8 mouse cellular contexts compared by ENCODE assay signal in genomic region chr11:76469311-76469998, GRCm38 (mm10).
DNase-seq lines count a peak whose midpoint lies in the region; ATAC-seq and TF ChIP-seq lines count a peak whose summit lies in the region.

No protein-coding gene starts in this region.

- H3K27ac ChIP-seq in heart, embryonic 11.5 days (ENCODE audit: low read depth, low read length), result peak overlapping the region; percentile 37; the same call in 1 of the 2 replicates
- no peak overlapping the region for H3K27ac ChIP-seq in testis, adult 2 months (ENCODE audit: control insufficient read depth, insufficient read depth, low read depth, low read length)
- H3K27ac ChIP-seq in intestine, embryonic 16.5 days (ENCODE audit: low read length), result 0 out of 2 replicates have a peak overlapping the region, but pooled peaks have one; percentile 24

- no peak for TF ChIP-seq POLR2A in testis, adult 2 months (IDR thresholded peaks at IDR 0.05; ENCODE audit: control insufficient read depth, low read depth, low read length)

- intact Hi-C loops in heart, postnatal 10 days (cut with DNase I), result no loop called here

- H3K9ac ChIP-seq in heart, embryonic 11.5 days (ENCODE audit: low read depth, low read length), result no peak overlapping the region; the same call in 1 of the 2 replicates
- H3K9ac ChIP-seq in intestine, embryonic 16.5 days (ENCODE audit: low read depth, low read length), result no peak overlapping the region

- H3K27me3 ChIP-seq in heart, embryonic 11.5 days (ENCODE audit: control insufficient read depth, insufficient read depth, low read length), result no peaks in the 10 kb centered on the region
- H3K27me3 ChIP-seq in testis, adult 2 months (ENCODE audit: control insufficient read depth, insufficient read depth, low read length), result no peaks in the 10 kb centered on the region
- H3K27me3 ChIP-seq in intestine, embryonic 16.5 days (replicated peaks; ENCODE audit: control insufficient read depth, insufficient read depth, low read length), result no peaks in the 10 kb centered on the region

- no peak for TF ChIP-seq CTCF in testis, adult 2 months (IDR thresholded peaks at IDR 0.05; ENCODE audit: control insufficient read depth, insufficient read depth, insufficient replicate concordance, low read depth, low read length)

- no peak overlapping the region for H3K4me2 ChIP-seq in heart, embryonic 11.5 days
- H3K4me2 ChIP-seq in intestine, embryonic 16.5 days (ENCODE audit: low read depth, low read length), result no peak overlapping the region

- H3K4me3 ChIP-seq in heart, embryonic 11.5 days (ENCODE audit: low read depth, low read length), result no peak overlapping the region
- peak overlapping the region; percentile 43 for H3K4me3 ChIP-seq in testis, adult 2 months (ENCODE audit: control insufficient read depth, low read depth, low read length)
- H3K4me3 ChIP-seq in intestine, embryonic 16.5 days (ENCODE audit: low read length), result no peak overlapping the region

- H3K9me3 ChIP-seq in heart, embryonic 11.5 days (replicated peaks; ENCODE audit: control insufficient read depth, low read length), result no peaks in the 10 kb centered on the region
- no peaks in the 10 kb centered on the region for H3K9me3 ChIP-seq in intestine, embryonic 16.5 days (ENCODE audit: control insufficient read depth, low read length)

- DNase-seq in heart, postnatal 10 days, result no peak
- no peak for DNase-seq in testis, postnatal 14 days (ENCODE audit: low spot score)
- peak; percentile 58 for DNase-seq in testis, postnatal 10 days (ENCODE audit: low spot score)
- DNase-seq in layer of hippocampus, postnatal 14 days (ENCODE audit: low spot score in 2 of 2), result no peak
- DNase-seq in gastrocnemius, postnatal 4 days (ENCODE audit: low spot score in 2 of 2), result no peak

- peaks cover 34% of the 10 kb centered on the region for H3K4me1 ChIP-seq in heart, embryonic 11.5 days (ENCODE audit: control insufficient read depth, insufficient read depth, low read length)
- H3K4me1 ChIP-seq in testis, adult 2 months (ENCODE audit: control insufficient read depth, insufficient read depth, low read length), result no peaks in the 10 kb centered on the region
- peaks cover 29% of the 10 kb centered on the region for H3K4me1 ChIP-seq in intestine, embryonic 16.5 days (ENCODE audit: control insufficient read depth, insufficient read depth, low read length)

- WGBS in heart, embryonic 11.5 days (ENCODE audit: insufficient replicate concordance), result 52% methylated on average over 11 of the region's 11 CpGs
- WGBS in intestine, embryonic 16.5 days, result 51% methylated on average over 11 of the region's 11 CpGs

- no peaks in the 10 kb centered on the region for H3K36me3 ChIP-seq in heart, embryonic 11.5 days (ENCODE audit: control insufficient read depth, insufficient read depth, low read length)
- no peaks in the 10 kb centered on the region for H3K36me3 ChIP-seq in testis, adult 2 months (ENCODE audit: control insufficient read depth, insufficient read depth, low read length)
- peaks cover 2% of the 10 kb centered on the region; the same call in 1 of the 2 replicates for H3K36me3 ChIP-seq in intestine, embryonic 16.5 days (ENCODE audit: control insufficient read depth, insufficient read depth, low read length)

- ATAC-seq in heart, embryonic 11.5 days (replicated peaks; ENCODE audit: insufficient number of reproducible peaks, low FRiP score, low TSS enrichment), result no peak
- no peak for ATAC-seq in intestine, embryonic 16.5 days
